Mouse (Mus musculus) cerebellum, adult 2 months (tissue): ENCODE results near the gene Gtf2h2.

Experiments used
- CTCF ChIP-seq: fragments of 200-500 bp; IDR thresholded peaks from 2 replicates; pipeline ENCODE4 v1.5.1; 2011; ENCODE audit warnings: low read depth, mild to moderate bottlenecking, control low read depth, low read length, moderate library complexity, borderline replicate concordance; ENCODE audit not compliant: insufficient read depth
- POLR2A ChIP-seq: fragments of 200-500 bp; IDR thresholded peaks from 2 replicates; pipeline ENCODE4 v1.6.1; 2011; ENCODE audit warnings: low read length, control low read depth, borderline replicate concordance; ENCODE audit not compliant: insufficient read depth

DNA sequence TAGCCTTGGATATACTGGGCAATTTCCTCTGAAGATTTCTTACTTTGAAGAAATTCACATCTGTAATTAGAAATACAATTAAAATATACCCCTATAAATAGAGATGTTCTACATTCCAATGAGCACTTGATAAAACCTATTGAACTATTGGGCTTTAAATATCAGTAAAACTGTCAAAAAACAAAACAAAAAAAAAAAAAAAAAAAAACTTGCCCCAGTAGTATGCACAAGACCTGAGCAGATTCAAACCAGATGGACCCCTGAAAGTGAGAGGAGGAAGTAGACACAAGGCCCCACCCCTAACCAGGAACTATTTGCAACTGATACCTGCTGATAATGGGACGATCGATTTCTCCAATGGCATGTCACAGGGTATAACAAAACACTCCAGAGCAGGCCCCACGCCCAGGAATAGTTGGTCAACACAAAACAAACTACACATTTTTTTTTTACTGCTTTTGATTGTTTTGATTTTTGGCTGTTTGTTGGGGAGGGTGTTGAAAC, 55.0 kb downstream of the Gtf2h2 start:
- TF ChIP-seq CTCF = no peak
- no peak for TF ChIP-seq POLR2A
